Mouse (Mus musculus): ENCODE measurements around the gene Sod3.

- TF ChIP-seq POLR2AphosphoS5 (IDR thresholded peaks at IDR 0.05; ENCODE audit: insufficient replicate concordance, low read depth, low read length) (no peak), CTCF (IDR thresholded peaks at IDR 0.05; ENCODE audit: low read depth, low read length) (no peak), TAL1 (conservative IDR thresholded peaks at IDR 0.05; ENCODE audit: low read depth, low read length) (no peak)
Observed at GRCm38 (mm10) chr5:52367866-52368840, 4.6 kb downstream of the Sod3 start.

Measured in G1E (cell line).